Mouse (Mus musculus) E14TG2a.4 (cell line): ENCODE measurements at regions not wholly inside any gene's neighbourhood (a gene's known extent, or its start where the extent isn't known, plus 50 kb on each side); places are given as distances from the start of the nearest gene placed in this dataset.

Experiments
- CTCF ChIP-seq: conservative IDR thresholded peaks from 2 replicates; pipeline ENCODE4 v1.5.1; 2014; ENCODE audit warnings: low read length
- NANOG ChIP-seq: IDR thresholded peaks from 2 replicates; pipeline ENCODE4 v1.6.1; 2014; ENCODE audit warnings: borderline replicate concordance, low read length, mixed read lengths
- POU5F1 ChIP-seq: IDR thresholded peaks from 2 replicates; pipeline ENCODE4 v1.6.1; 2014; ENCODE audit warnings: low read length, borderline replicate concordance

DNA sequence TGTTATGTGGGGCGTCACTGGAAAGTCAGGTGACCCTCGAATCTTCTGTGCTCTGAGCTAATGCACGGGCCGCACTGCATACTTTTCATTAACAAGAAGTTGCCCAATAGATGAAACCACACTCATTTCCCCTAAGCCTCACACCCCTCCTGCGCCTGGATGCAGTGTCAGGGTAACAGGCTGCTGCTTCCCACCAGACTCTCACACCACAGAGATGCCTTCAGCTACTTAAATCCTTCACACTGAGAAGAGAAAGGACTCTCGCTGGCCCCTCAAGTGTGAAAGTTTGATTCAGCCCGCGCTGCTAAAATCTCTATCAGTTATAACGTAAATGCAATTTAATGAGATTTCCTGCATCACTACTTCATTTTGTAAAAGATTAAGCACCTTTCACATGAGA lies 54.5 kb upstream of the Ednrb start:
- no peak for TF ChIP-seq CTCF
- no peak for TF ChIP-seq POU5F1
- no peak for TF ChIP-seq NANOG
